Mouse (Mus musculus) midbrain, embryonic 15.5 days (tissue): ENCODE results near the gene Sh3rf3. TPM values are rescaled to one million over a fixed set of nuclear protein-coding genes. Genes with fewer than 3 reads are reported as not detected.
"Not testable (repeated sequence)": the region's sequence is repeated elsewhere in the genome, so short reads cannot be mapped to it uniquely, and the experiment has no call there.

Experiments
- ATAC-seq: fragments of 200-750 bp; cut with Nextera tagmentation; replicated peaks from 2 replicates; pipeline ENCODE4 v1.8.0; 2017; ENCODE audit warnings: moderate TSS enrichment
- H3K27ac ChIP-seq: fragments of 300-500 bp; sonication (generic); 2 replicates; pipeline ENCODE4 v1.5.1; 2015; ENCODE audit warnings: mild to moderate bottlenecking, inconsistent platforms
- H3K27me3 ChIP-seq: fragments of 300-500 bp; sonication (generic); replicated peaks from 2 replicates; pipeline ENCODE4 v1.6.1; 2015; ENCODE audit warnings: inconsistent platforms
- H3K36me3 ChIP-seq: fragments of 300-500 bp; sonication (generic); replicated peaks from 2 replicates; pipeline ENCODE4 v1.6.1; 2015; ENCODE audit warnings: inconsistent platforms
- H3K4me1 ChIP-seq: fragments of 300-500 bp; sonication (generic); 2 replicates; pipeline ENCODE4 v1.6.1; 2015; ENCODE audit warnings: inconsistent platforms
- H3K4me2 ChIP-seq: fragments of 300-500 bp; sonication (generic); 2 replicates; pipeline ENCODE4 v1.6.1; 2015; ENCODE audit warnings: inconsistent platforms, mild to moderate bottlenecking, moderate library complexity
- H3K4me3 ChIP-seq: fragments of 300-500 bp; sonication (generic); 2 replicates; pipeline ENCODE4 v1.5.1; 2015; ENCODE audit warnings: mild to moderate bottlenecking, inconsistent platforms
- H3K9ac ChIP-seq: fragments of 300-500 bp; sonication (generic); 2 replicates; pipeline ENCODE4 v1.6.1; 2015; ENCODE audit warnings: mild to moderate bottlenecking, inconsistent platforms
- H3K9me3 ChIP-seq: fragments of 300-500 bp; sonication (generic); 2 replicates; pipeline ENCODE4 v1.6.1; 2016; ENCODE audit warnings: inconsistent platforms
- WGBS: fragments of 180-500 bp; shearing (Covaris S2); methylation state at CpG from one replicate; pipeline ENCODE4 v1.1.7; 2015; ENCODE audit warnings: mixed read lengths; 5-methylcytosine and 5-hydroxymethylcytosine counted together
- polyA plus RNA-seq: library from polyadenylated mRNA; unstranded; fragments of >200 nt; fragmentation: Nextera tagmentation; extraction: Ambion mirVana; gene quantifications from 2 replicates; pipeline ENCODE4 v1.2.1, GENCODE M21; 2015

Gene Sh3rf3
- polyA plus RNA-seq, 1 experiment from 2014 or later: 3.1 TPM

DNA sequence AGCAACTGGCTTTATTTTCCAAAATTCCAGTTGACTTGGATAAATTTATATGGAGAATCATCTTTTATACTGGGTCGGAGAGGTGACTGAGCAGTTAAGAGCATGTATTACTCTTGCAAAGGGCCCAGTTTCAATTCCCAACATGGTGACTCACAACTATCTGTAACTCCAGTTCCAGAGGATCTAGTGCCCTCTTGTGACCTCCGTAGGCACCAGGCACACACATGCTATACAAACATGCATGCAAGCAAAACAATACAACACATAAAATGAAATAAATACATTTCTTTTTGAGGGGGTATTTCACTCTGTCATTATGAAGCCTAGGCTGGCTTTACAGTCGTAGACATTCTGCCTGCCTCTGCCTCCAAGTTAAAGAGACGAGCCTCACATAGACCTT lies 237.3 kb downstream of the Sh3rf3 start:
- Histone ChIP-seq H3K27ac (no peak overlapping the region), H3K36me3 (no peaks in the 10 kb centered on the region), H3K4me2 (no peak overlapping the region), H3K9me3 (peaks cover 2% of the 10 kb centered on the region; the same call in 1 of the 2 replicates), H3K4me1 (no peaks in the 10 kb centered on the region), H3K4me3 (no peak overlapping the region), H3K9ac (no peak overlapping the region), H3K27me3 (no peaks in the 10 kb centered on the region)
- 88% methylated on average over 4 of the region's 4 CpGs for WGBS
- no peak for ATAC-seq

DNA sequence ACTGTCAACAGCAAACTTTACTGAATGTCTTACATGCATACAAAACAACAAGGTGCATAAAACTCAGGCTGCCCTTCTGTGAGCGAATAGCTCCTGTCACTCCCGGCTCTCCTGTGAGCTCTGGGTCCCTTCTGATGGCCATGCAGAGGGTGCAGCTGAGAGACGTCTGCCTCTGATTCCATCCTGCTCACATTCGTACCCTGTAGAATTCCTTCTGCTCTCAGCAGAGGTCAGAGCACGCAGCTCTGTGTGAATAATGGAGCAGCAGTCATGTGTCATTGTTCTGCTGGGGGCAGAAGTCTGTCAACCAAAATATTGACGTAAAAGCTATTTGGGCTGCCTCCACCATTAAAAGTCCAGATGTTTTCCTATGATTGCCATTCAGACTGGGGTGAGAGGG lies 243.1 kb downstream of the Sh3rf3 start:
- Histone ChIP-seq H3K4me2 (no peak overlapping the region), H3K9me3 (no peaks in the 10 kb centered on the region), H3K27ac (0 out of 2 replicates have a peak overlapping the region, but pooled peaks have one; percentile 15), H3K4me3 (no peak overlapping the region), H3K9ac (no peak overlapping the region), H3K4me1 (0 out of 2 replicates have a peak, but pooled peaks cover 4% of the 10 kb centered on the region), H3K36me3 (no peaks in the 10 kb centered on the region), H3K27me3 (no peaks in the 10 kb centered on the region)
- 37% methylated on average over 6 of the region's 6 CpGs for WGBS
- ATAC-seq: no peak

DNA sequence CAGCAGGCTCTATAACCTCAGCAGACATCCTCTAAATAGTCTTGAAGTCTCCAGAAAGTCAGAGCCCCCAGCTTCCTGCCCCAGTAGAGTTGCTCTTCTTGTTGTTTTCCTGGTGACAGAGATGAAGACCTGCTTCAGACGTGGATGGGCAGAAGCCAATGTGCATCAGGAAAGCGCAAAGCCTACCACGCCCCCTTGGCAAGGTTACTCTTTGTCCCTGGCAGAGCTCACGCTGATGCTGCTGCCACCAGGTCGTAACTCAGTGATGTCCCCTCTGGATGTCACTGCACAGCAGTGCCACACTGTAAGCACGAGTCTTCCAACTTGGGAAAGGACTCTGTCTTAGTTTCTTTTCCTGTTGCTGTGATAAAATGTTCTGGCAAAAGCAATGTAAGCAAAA lies 253.6 kb downstream of the Sh3rf3 start:
- H3K4me2 ChIP-seq: no peak overlapping the region
- no peak overlapping the region for H3K27ac ChIP-seq
- ATAC-seq: no peak
- H3K4me1 ChIP-seq: no peaks in the 10 kb centered on the region
- H3K9ac ChIP-seq: no peak overlapping the region
- no peaks in the 10 kb centered on the region for H3K27me3 ChIP-seq
- H3K4me3 ChIP-seq: no peak overlapping the region
- WGBS: 83% methylated on average over 6 of the region's 6 CpGs
- no peaks in the 10 kb centered on the region for H3K9me3 ChIP-seq
- no peaks in the 10 kb centered on the region for H3K36me3 ChIP-seq

DNA sequence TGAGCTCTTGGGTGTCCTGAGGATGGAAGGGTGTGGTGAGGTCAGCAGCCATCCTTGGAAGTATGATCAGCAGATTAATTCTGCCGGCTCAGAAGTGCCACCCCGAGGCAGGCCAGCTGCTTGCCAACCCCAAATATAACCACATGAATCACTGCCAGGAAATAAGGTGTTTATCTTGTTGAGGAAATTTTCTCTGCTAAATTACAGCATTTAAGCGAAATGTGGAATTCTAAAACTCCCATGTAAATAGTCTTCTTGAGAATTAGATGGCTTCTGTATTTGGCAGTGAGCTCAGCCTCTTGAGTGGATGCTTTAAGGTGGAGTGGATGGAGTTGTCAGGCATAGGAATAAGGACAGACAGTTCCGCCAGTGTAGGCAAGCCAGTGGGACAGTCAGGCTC lies 259.7 kb downstream of the Sh3rf3 start:
- no peaks in the 10 kb centered on the region for H3K36me3 ChIP-seq
- no peak for ATAC-seq
- WGBS: 84% methylated on average over 4 of the region's 4 CpGs
- no peak overlapping the region for H3K4me2 ChIP-seq
- no peaks in the 10 kb centered on the region for H3K27me3 ChIP-seq
- H3K4me1 ChIP-seq: no peaks in the 10 kb centered on the region
- H3K9me3 ChIP-seq: no peaks in the 10 kb centered on the region
- no peak overlapping the region for H3K27ac ChIP-seq
- no peak overlapping the region for H3K4me3 ChIP-seq
- H3K9ac ChIP-seq: no peak overlapping the region

DNA sequence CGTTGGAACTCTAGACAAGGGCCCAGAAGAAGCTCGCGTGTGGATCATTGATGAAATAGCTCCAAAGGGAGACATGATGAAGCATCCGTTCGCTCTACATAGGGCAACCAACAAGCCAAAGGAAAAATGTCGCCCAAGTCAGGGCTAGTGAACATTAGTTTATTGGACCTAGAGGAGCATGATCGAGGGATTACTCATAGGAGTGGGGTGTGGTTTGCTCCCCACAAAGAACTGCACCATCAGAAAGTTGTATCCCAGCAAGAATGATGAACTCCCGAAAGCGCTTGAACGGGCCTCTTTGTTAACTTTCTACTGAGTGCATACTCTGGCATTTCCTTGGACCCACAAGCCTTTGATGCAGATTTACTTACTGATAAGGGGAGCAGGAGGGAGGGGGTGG lies 263.5 kb downstream of the Sh3rf3 start:
- H3K27me3 ChIP-seq: no peaks in the 10 kb centered on the region
- no peak overlapping the region for H3K9ac ChIP-seq
- H3K4me2 ChIP-seq: no peak overlapping the region
- no peaks in the 10 kb centered on the region for H3K36me3 ChIP-seq
- H3K4me1 ChIP-seq: no peaks in the 10 kb centered on the region
- WGBS: 92% methylated on average over 10 of the region's 10 CpGs
- ATAC-seq: no peak
- H3K4me3 ChIP-seq: no peak overlapping the region
- no peak overlapping the region for H3K27ac ChIP-seq
- H3K9me3 ChIP-seq: no peaks in the 10 kb centered on the region

DNA sequence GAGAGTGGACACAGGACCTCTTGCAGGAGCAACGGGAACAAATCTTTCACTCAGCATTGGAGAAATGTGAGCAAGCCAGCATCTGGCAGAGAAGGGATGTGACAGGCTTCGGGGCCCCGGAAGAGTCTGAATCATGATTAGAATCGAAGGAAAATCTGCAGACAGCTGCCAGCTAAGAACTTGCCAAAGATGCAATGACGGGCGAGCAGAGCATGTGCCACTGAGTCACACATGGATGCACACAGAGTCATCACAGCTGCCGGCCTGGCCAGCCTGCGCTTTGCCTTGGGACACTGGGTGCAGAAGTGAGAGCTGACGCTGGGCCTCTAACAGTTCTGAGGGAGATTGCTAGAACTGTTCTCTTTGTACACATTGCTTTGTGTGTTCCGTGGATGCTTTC lies 264.8 kb downstream of the Sh3rf3 start:
- no peak for ATAC-seq
- 59% methylated on average over 10 of the region's 10 CpGs for WGBS
- Histone ChIP-seq H3K27ac (no peak overlapping the region), H3K36me3 (no peaks in the 10 kb centered on the region), H3K9ac (no peak overlapping the region), H3K4me2 (no peak overlapping the region), H3K4me1 (no peaks in the 10 kb centered on the region), H3K27me3 (no peaks in the 10 kb centered on the region), H3K9me3 (no peaks in the 10 kb centered on the region), H3K4me3 (no peak overlapping the region)

DNA sequence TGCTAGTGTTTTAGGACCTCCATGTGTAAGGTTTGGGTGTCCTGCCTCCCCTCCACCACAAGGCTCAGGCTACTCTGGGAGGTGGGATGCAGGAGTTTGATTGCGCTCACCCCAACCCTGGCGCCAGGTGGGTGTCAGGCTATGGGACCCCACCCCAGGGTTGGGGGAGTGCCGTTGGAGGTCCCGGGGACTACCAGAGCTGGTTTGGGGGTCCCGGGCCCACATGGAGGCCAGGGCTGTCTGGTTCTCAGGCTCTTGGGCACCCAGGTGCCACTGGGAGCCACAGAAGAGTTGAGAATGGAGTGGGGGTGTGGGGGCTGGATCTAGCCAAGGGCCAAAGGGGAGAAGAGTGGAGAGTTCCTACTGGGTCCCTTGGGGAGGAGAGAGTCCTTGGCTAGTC lies 272.4 kb downstream of the Sh3rf3 start:
- no peak overlapping the region for H3K4me2 ChIP-seq
- H3K4me1 ChIP-seq: peaks cover 13% of the 10 kb centered on the region
- H3K36me3 ChIP-seq: no peaks in the 10 kb centered on the region
- H3K9ac ChIP-seq: no peak overlapping the region
- 96% methylated on average over 5 of the region's 5 CpGs for WGBS
- no peak for ATAC-seq
- H3K4me3 ChIP-seq: no peak overlapping the region
- H3K27me3 ChIP-seq: no peaks in the 10 kb centered on the region; the same call in 1 of the 2 replicates
- no peak overlapping the region for H3K27ac ChIP-seq
- no peaks in the 10 kb centered on the region for H3K9me3 ChIP-seq

DNA sequence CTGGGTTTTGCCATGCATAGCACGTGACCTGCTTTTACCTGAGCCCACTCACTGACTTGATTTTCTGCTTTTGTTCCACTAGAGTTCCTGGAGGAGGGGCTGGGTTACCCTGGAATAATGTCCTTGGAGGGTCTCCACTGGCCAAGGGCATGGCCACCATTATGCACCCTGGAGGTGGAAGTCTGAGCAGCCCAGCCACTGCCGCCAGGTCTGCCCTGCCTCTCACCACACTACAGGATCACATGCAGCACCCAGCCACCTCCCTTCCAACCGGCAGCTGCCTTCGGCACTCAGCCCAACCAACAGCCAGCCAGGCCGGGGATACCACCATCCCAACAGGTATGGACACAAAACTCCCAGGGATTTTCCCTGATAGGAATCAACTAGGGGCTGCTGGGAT lies 273.4 kb downstream of the Sh3rf3 start:
- no peaks in the 10 kb centered on the region; the same call in 1 of the 2 replicates for H3K27me3 ChIP-seq
- no peak overlapping the region for H3K27ac ChIP-seq
- ATAC-seq: no peak
- H3K4me2 ChIP-seq: no peak overlapping the region
- H3K9ac ChIP-seq: no peak overlapping the region
- H3K36me3 ChIP-seq: no peaks in the 10 kb centered on the region
- H3K4me1 ChIP-seq: peaks cover 23% of the 10 kb centered on the region
- 97% methylated on average over 5 of the region's 5 CpGs for WGBS
- H3K4me3 ChIP-seq: no peak overlapping the region
- no peaks in the 10 kb centered on the region for H3K9me3 ChIP-seq

DNA sequence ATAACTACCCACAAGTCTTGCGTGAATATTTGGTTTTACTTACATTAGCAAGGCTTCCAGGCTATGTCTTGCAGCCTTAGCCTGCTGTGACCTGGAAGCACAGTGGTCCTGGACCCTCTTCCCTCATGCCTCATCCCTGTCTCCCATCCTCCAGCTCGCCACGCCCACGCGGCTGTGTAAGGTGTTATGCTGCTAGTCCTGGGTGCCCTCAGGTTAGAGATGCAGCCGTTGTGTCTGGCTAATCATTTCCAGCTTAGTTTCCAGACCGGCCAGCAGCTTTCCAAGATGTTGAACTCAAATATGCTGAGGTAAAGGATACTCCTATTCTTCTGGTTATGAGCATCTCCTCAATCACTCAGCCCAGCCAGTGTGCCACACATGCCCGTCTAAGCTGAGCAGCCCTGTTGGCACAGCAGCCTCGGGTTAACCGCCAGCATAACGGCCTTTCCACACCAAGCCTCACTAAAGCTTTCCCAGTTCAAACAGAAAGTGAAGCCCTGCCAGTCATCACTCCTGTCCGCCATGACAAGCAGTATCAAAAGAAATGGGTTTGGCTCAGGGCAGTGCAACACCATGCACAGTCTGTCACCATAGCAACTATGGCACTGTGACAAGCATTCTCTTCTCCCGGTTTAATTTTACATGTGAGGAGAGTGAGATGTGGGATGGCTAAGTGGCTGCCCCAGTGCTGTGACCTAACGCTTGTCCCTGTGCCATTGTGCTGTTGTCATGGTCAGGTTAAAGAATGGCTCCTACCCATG lies 276.9 kb downstream of the Sh3rf3 start:
- Histone ChIP-seq H3K9me3 (no peaks in the 10 kb centered on the region), H3K27me3 (no peaks in the 10 kb centered on the region; the same call in 1 of the 2 replicates), H3K4me3 (no peak overlapping the region), H3K4me1 (peaks cover 43% of the 10 kb centered on the region), H3K36me3 (no peaks in the 10 kb centered on the region), H3K4me2 (peak overlapping the region; percentile 28), H3K9ac (no peak overlapping the region), H3K27ac (peak overlapping the region; percentile 83)
- 43% methylated on average over 14 of the region's 14 CpGs for WGBS
- ATAC-seq: peak; percentile 95

DNA sequence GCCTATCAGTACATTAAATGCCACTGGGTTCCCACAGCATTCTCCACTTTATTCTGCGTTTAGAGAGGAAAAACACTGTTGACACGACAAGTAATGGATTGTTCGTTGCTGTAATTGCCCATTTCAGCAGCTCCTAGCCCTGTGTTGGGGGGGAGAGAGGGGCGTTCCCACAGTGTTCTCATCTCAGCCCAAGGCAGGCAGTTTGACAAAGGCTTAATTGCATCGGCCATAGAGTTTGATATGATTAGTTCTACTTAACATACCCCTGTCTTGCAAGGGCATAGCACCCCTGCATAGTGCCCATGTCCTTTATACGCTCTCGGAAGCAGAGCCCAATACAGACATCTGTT lies 277.4 kb downstream of the Sh3rf3 start:
- peak; percentile 75 for ATAC-seq
- Histone ChIP-seq H3K27me3 (no peaks in the 10 kb centered on the region; the same call in 1 of the 2 replicates), H3K4me1 (peaks cover 43% of the 10 kb centered on the region), H3K9ac (no peak overlapping the region), H3K4me2 (peak overlapping the region; percentile 28), H3K9me3 (no peaks in the 10 kb centered on the region), H3K4me3 (no peak overlapping the region), H3K27ac (peak overlapping the region; percentile 83), H3K36me3 (no peaks in the 10 kb centered on the region)
- 15% methylated on average over 7 of the region's 7 CpGs for WGBS

DNA sequence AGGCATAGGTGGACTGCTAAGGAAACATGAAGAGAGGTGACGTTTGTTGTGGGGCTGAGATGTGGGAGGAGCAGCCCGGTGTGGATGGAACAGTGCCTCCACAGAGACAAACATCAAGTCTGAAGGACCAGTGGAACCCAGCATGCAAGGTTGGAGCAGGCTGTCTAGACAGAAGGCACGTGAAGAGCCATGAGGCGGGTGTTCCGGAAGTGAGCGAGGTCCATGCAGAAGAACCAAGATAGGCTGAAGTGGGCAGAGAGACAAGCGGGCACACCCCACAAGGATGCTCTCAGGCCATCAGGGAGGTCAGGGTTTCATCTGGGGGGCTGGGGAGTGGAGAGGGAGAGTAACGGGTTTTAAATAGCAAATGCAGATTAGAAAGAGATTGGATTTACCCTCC lies 278.4 kb downstream of the Sh3rf3 start:
- H3K4me3 ChIP-seq: no peak overlapping the region
- no peak overlapping the region for H3K4me2 ChIP-seq
- no peak overlapping the region for H3K9ac ChIP-seq
- H3K27ac ChIP-seq: peak overlapping the region; percentile 83
- no peaks in the 10 kb centered on the region; the same call in 1 of the 2 replicates for H3K27me3 ChIP-seq
- H3K9me3 ChIP-seq: no peaks in the 10 kb centered on the region
- WGBS: 88% methylated on average over 8 of the region's 8 CpGs
- ATAC-seq: no peak
- peaks cover 43% of the 10 kb centered on the region for H3K4me1 ChIP-seq
- H3K36me3 ChIP-seq: no peaks in the 10 kb centered on the region

DNA sequence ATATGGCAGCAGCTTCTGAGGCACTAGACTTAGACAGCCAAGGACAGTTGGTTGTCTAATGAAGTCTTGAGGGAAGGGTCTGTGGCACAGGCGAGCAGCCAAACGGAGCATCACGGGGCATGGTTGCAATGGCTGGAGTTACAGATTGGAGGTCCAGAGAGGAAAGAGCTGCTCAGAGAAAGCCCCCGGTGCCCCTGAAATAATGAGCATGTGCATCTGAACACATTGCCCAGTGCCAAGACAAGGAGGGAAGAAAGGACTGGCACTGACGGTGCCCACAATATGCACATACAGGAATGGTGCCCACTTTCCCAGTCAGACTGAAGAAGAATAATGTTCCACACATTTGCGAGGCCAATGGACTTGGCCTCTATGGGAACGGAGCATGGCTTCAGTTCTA lies 278.8 kb downstream of the Sh3rf3 start:
- H3K4me2 ChIP-seq: no peak overlapping the region
- no peak overlapping the region for H3K4me3 ChIP-seq
- H3K36me3 ChIP-seq: no peaks in the 10 kb centered on the region
- H3K27ac ChIP-seq: no peak overlapping the region
- no peak for ATAC-seq
- H3K4me1 ChIP-seq: peaks cover 43% of the 10 kb centered on the region
- H3K27me3 ChIP-seq: no peaks in the 10 kb centered on the region
- WGBS: 75% methylated on average over 7 of the region's 7 CpGs
- H3K9ac ChIP-seq: no peak overlapping the region
- H3K9me3 ChIP-seq: no peaks in the 10 kb centered on the region

DNA sequence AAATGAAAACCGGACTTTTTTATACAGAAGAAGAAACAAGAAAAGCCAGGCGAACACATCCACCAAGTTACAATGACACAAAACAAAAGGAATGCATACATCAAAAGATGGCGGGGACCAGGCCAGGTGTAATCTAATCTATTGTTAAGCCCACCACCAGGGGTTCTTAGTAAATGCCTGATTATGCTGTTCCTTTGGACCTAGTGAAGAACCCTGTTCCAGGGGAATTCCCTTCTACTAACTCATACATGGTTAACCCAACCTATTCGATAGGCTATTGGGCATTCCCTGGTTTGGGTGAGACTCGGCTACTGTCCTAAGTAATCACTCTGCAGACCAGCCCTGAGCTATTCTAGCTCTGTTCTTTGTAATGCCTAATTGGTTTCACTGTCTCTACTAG lies 289.9 kb downstream of the Sh3rf3 start:
- not testable (repeated sequence) for H3K4me3 ChIP-seq, H3K27me3 ChIP-seq, ATAC-seq, H3K9me3 ChIP-seq, H3K27ac ChIP-seq, H3K36me3 ChIP-seq, H3K9ac ChIP-seq, H3K4me2 ChIP-seq, H3K4me1 ChIP-seq
- WGBS: 90% methylated on average over 5 of the region's 5 CpGs
